Mouse (Mus musculus) CH12.LX (cell line): Measurements from ENCODE around the gene Ing4. TPM values are rescaled to one million over a fixed set of nuclear protein-coding genes. Genes with fewer than 3 reads are reported as not detected.

ENCODE experiments used
- DNase-seq: peaks from one replicate; pipeline ENCODE4 v3.0.0-alpha.2; 2013; ENCODE audit errors: extremely low read depth
- H3K27ac ChIP-seq: 2 replicates; pipeline ENCODE4 v1.5.1; 2012; ENCODE audit warnings: low read depth, mild to moderate bottlenecking, control low read depth, moderate library complexity; ENCODE audit not compliant: insufficient read depth
- H3K27me3 ChIP-seq: replicated peaks from 2 replicates; pipeline ENCODE3; 2012; ENCODE audit warnings: inconsistent platforms
- H3K36me3 ChIP-seq, 2 experiments: replicated peaks in 1 of 2; 2 replicates each; pipeline versions ENCODE3 to v1.6.1; 2012; ENCODE audit warnings: inconsistent platforms in 1 of 2, low read length in 1 of 2, mild to moderate bottlenecking in 1 of 2, mixed read lengths in 1 of 2, moderate library complexity in 1 of 2; ENCODE audit not compliant: control insufficient read depth in 1 of 2, insufficient read depth in 1 of 2
- H3K4me1 ChIP-seq, 2 experiments: 2 replicates each; pipeline ENCODE4 v1.6.1; 2012; ENCODE audit warnings: inconsistent platforms in 1 of 2, moderate library complexity in 1 of 2; ENCODE audit not compliant: insufficient read depth in 2 of 2, control insufficient read depth in 1 of 2
- H3K4me2 ChIP-seq: 2 replicates; pipeline ENCODE4 v1.6.1; 2012; ENCODE audit warnings: low read depth, mild to moderate bottlenecking, control low read depth; ENCODE audit not compliant: poor library complexity, insufficient read depth, severe bottlenecking
- H3K4me3 ChIP-seq, 3 experiments: fragments of 150-350 bp in 1 of 3; sonication (generic) in 1 of 3; replicated peaks in 1 of 3; 2 replicates each; pipeline versions ENCODE3 to v1.5.1; 2011 to 2012; ENCODE audit warnings: low read depth in 2 of 3, low read length in 2 of 3, mild to moderate bottlenecking in 2 of 3, moderate library complexity in 2 of 3, control low read depth in 1 of 3, improper control_type of control experiment in 1 of 3, inconsistent platforms in 1 of 3, mixed read lengths in 1 of 3; ENCODE audit not compliant: poor library complexity in 1 of 3
- H3K79me2 ChIP-seq: replicated peaks from 2 replicates; pipeline ENCODE4 v1.6.1; 2012; ENCODE audit warnings: mild to moderate bottlenecking, moderate library complexity; ENCODE audit not compliant: control insufficient read depth, poor library complexity, insufficient read depth, severe bottlenecking; ENCODE audit errors: extremely low read depth
- H3K9ac ChIP-seq: 2 replicates; pipeline ENCODE4 v1.6.1; 2012; ENCODE audit warnings: low read depth, mild to moderate bottlenecking, control low read depth, moderate library complexity; ENCODE audit not compliant: insufficient read depth
- H3K9me3 ChIP-seq: replicated peaks from 2 replicates; pipeline ENCODE3; 2012; ENCODE audit warnings: low read length, inconsistent platforms, mixed read lengths
- CHD1 ChIP-seq: IDR thresholded peaks from 2 replicates; pipeline ENCODE4 v1.6.1; 2012; ENCODE audit warnings: low read depth, low read length, improper control_type of control experiment, inconsistent platforms
- CHD2 ChIP-seq: IDR thresholded peaks from 2 replicates; pipeline ENCODE4 v1.6.1; 2011; ENCODE audit warnings: low read length, improper control_type of control experiment
- CTCF ChIP-seq, 2 experiments: IDR thresholded peaks in 1 of 2; conservative IDR thresholded peaks in 1 of 2; 2 replicates each; pipeline ENCODE4 v1.5.1; 2011 to 2012; ENCODE audit warnings: low read depth in 2 of 2, low read length in 2 of 2, improper control_type of control experiment in 1 of 2, inconsistent platforms in 1 of 2, mild to moderate bottlenecking in 1 of 2, moderate library complexity in 1 of 2
- E2F4 ChIP-seq: IDR thresholded peaks from 2 replicates; pipeline ENCODE4 v1.6.1; 2011; ENCODE audit warnings: low read depth, low read length, improper control_type of control experiment; ENCODE audit not compliant: insufficient replicate concordance
- ELF1 ChIP-seq: IDR thresholded peaks from 2 replicates; pipeline ENCODE4 v1.6.1; 2014; ENCODE audit warnings: low read depth, mild to moderate bottlenecking, inconsistent platforms, low read length, improper control_type of control experiment
- EP300 ChIP-seq: IDR thresholded peaks from 2 replicates; pipeline ENCODE4 v1.6.1; 2011; ENCODE audit warnings: low read length, improper control_type of control experiment
- ETS1 ChIP-seq: conservative IDR thresholded peaks from 2 replicates; pipeline ENCODE4 v1.6.1; 2012; ENCODE audit warnings: low read depth, mild to moderate bottlenecking, inconsistent platforms, low read length, improper control_type of control experiment, moderate library complexity
- GABPA ChIP-seq: IDR thresholded peaks from 2 replicates; pipeline ENCODE4 v1.6.1; 2012; ENCODE audit warnings: low read depth, low read length, improper control_type of control experiment, inconsistent platforms; ENCODE audit not compliant: insufficient replicate concordance
- HCFC1 ChIP-seq: IDR thresholded peaks from 2 replicates; pipeline ENCODE4 v1.6.1; 2012; ENCODE audit warnings: low read depth, mild to moderate bottlenecking, inconsistent platforms, low read length, improper control_type of control experiment
- JUND ChIP-seq: conservative IDR thresholded peaks from 2 replicates; pipeline ENCODE4 v1.6.1; 2011; ENCODE audit warnings: low read depth, low read length, improper control_type of control experiment
- KAT2A ChIP-seq: IDR thresholded peaks from 2 replicates; pipeline ENCODE4 v1.6.1; 2012; ENCODE audit warnings: low read length, improper control_type of control experiment, inconsistent platforms; ENCODE audit not compliant: insufficient replicate concordance
- MAZ ChIP-seq: IDR thresholded peaks from 2 replicates; pipeline ENCODE4 v1.6.1; 2012; ENCODE audit warnings: low read depth, mild to moderate bottlenecking, inconsistent platforms, low read length, improper control_type of control experiment, moderate library complexity
- MEF2A ChIP-seq: IDR thresholded peaks from 2 replicates; pipeline ENCODE4 v1.6.1; 2014; ENCODE audit warnings: low read depth, mild to moderate bottlenecking, inconsistent platforms, low read length, improper control_type of control experiment, borderline replicate concordance
- NELFE ChIP-seq: IDR thresholded peaks from 2 replicates; pipeline ENCODE4 v1.6.1; 2011; ENCODE audit warnings: low read depth, low read length, improper control_type of control experiment
- NRF1 ChIP-seq: IDR thresholded peaks from 2 replicates; pipeline ENCODE4 v1.6.1; 2014; ENCODE audit warnings: low read depth, mild to moderate bottlenecking, inconsistent platforms, low read length, improper control_type of control experiment, moderate library complexity
- PAX5 ChIP-seq: IDR thresholded peaks from 2 replicates; pipeline ENCODE4 v1.6.1; 2012; ENCODE audit warnings: low read length, inconsistent platforms, mixed read lengths
- POLR2A ChIP-seq: IDR thresholded peaks from 2 replicates; pipeline ENCODE4 v1.6.1; 2011; ENCODE audit warnings: low read depth, mild to moderate bottlenecking, improper control_type of control experiment, low read length
- RCOR1 ChIP-seq: conservative IDR thresholded peaks from 2 replicates; pipeline ENCODE4 v1.6.1; 2012; ENCODE audit warnings: low read depth, mild to moderate bottlenecking, inconsistent platforms, low read length, improper control_type of control experiment
- SIN3A ChIP-seq: IDR thresholded peaks from 2 replicates; pipeline ENCODE4 v1.6.1; 2012; ENCODE audit warnings: low read length, improper control_type of control experiment, inconsistent platforms
- SMC3 ChIP-seq: IDR thresholded peaks from 2 replicates; pipeline ENCODE4 v1.6.1; 2011; ENCODE audit warnings: low read depth, low read length, improper control_type of control experiment
- TBP ChIP-seq: conservative IDR thresholded peaks from 2 replicates; pipeline ENCODE4 v1.6.1; 2011; ENCODE audit warnings: low read depth, low read length, improper control_type of control experiment
- TCF12 ChIP-seq: IDR thresholded peaks from 2 replicates; pipeline ENCODE4 v1.6.1; 2014; ENCODE audit warnings: low read depth, mild to moderate bottlenecking, inconsistent platforms, low read length, improper control_type of control experiment
- USF2 ChIP-seq: conservative IDR thresholded peaks from 2 replicates; pipeline ENCODE4 v1.6.1; 2011; ENCODE audit warnings: low read depth, low read length, improper control_type of control experiment
- ZC3H11A ChIP-seq: IDR thresholded peaks from 2 replicates; pipeline ENCODE4 v1.6.1; 2012; ENCODE audit warnings: low read depth, mild to moderate bottlenecking, inconsistent platforms, low read length, improper control_type of control experiment
- ZKSCAN1 ChIP-seq: IDR thresholded peaks from 2 replicates; pipeline ENCODE4 v1.6.1; 2012; ENCODE audit warnings: low read depth, inconsistent platforms, low read length, improper control_type of control experiment, borderline replicate concordance
- ZMIZ1 ChIP-seq: IDR thresholded peaks from 2 replicates; pipeline ENCODE4 v1.6.1; 2012; ENCODE audit warnings: low read depth, mild to moderate bottlenecking, inconsistent platforms, low read length, improper control_type of control experiment
- ZNF384 ChIP-seq: IDR thresholded peaks from 2 replicates; pipeline ENCODE4 v1.6.1; 2012; ENCODE audit warnings: low read depth, low read length, improper control_type of control experiment, inconsistent platforms
- dilution Hi-C: fragments of 300-500 bp; cut with MboI; formaldehyde crosslinking; loops from 2 replicates; pipeline ENCODE4 v1.14.3; 2020; ENCODE audit warnings: low sequenced_read_pairs; ENCODE audit not compliant: extremely low pct_unique_long_range_greater_than_20kb, extremely low pct_ligation_motif_present
- in situ Hi-C: fragments of 300-500 bp; cut with MboI; formaldehyde crosslinking; loops from 3 replicates; pipeline ENCODE4 v1.14.3; 2019; ENCODE audit warnings: low sequenced_read_pairs, low pct_ligation_motif_present, low pct_unique_long_range_greater_than_20kb, mixed read lengths
- polyA plus RNA-seq: library from polyadenylated mRNA; unstranded; fragments of >175 nt; gene quantifications from 2 replicates; pipeline ENCODE4 v1.2.1, GENCODE M21; 2012; ENCODE audit warnings: low read depth; ENCODE audit not compliant: insufficient read length
- total RNA-seq, 2 experiments: library from RNA; depleted of rRNA; stranded (reverse); fragments of 300-350 nt in 1 of 2; fragments of >200 nt in 1 of 2; gene quantifications; 2 replicates each; pipeline ENCODE4 v1.2.3; 2012 to 2014

Ing4 gene
- total and polyA plus RNA-seq, 3 experiments: 21.3 to 31.3 (median 27.3) TPM

GRCm38 (mm10) chr6:125008586-125009128, 30.9 kb upstream of the Ing4 start (continued):
- TF ChIP-seq ZKSCAN1 (no peak), CHD1 (no peak), HCFC1 (peak; percentile 97), GABPA (peak; percentile 83; the same call in 1 of the 2 replicates), NELFE (peak; percentile 85), EP300 (no peak), SIN3A (peak; percentile 96), USF2 (no peak), CTCF (conservative IDR thresholded peaks at IDR 0.05 in 1 of 2, IDR thresholded peaks at IDR 0.05 in 1 of 2; ENCODE audit: low read depth in 2 of 2, low read length in 2 of 2) (no peak), ZMIZ1 (0 out of 2 replicates have a peak, but pooled peaks have one; percentile 16), MAZ (peak; percentile 95), TBP (peak; percentile 85), TCF12 (0 out of 2 replicates have a peak, but pooled peaks have one; percentile 49), CHD2 (peak; percentile 68), KAT2A (peak; percentile 97), ELF1 (peak; percentile 99), POLR2A (peak; percentile 80)

DNA sequence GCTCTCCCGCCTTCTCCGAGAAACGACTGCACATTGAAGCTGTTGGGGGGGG, 30.6 kb upstream of the Ing4 start, which contains the start of gene Zfp384:
TSS of gene Zfp384 (plus strand) at position 17 of the 52 bp plus-strand sequence.
- no peak for TF ChIP-seq NRF1
- no peak for TF ChIP-seq POLR2A
- no peak for TF ChIP-seq USF2
- no peak for TF ChIP-seq PAX5
- TF ChIP-seq JUND: no peak
- TF ChIP-seq CTCF (conservative IDR thresholded peaks at IDR 0.05 in 1 of 2, IDR thresholded peaks at IDR 0.05 in 1 of 2; ENCODE audit: low read depth in 2 of 2, low read length in 2 of 2): no peak
- no peak for TF ChIP-seq RCOR1
- no peak for TF ChIP-seq ZMIZ1
- TF ChIP-seq KAT2A: no peak
- no peak for TF ChIP-seq MEF2A
- no peak for TF ChIP-seq ZNF384
- no peak for TF ChIP-seq ETS1
- TF ChIP-seq ELF1: no peak
- no peak for TF ChIP-seq E2F4
- no peak for TF ChIP-seq GABPA
- TF ChIP-seq EP300: no peak
- no peak for TF ChIP-seq SMC3
- no peak for TF ChIP-seq ZC3H11A
- Histone ChIP-seq H3K4me3 (peak within 1 kb of the TSS; percentile 79 to 94 (median 79)), H3K27ac (peak within 1 kb of the TSS; percentile 70), H3K79me2 (peaks cover 32% of the 10 kb centered on the region), H3K4me1 (peaks cover 0 to 45% of the 10 kb centered on the region in 2 experiments; a peak in 2 of 4 replicates), H3K9ac (peak within 1 kb of the TSS; percentile 91), H3K9me3 (no peaks in the 10 kb centered on the region), H3K4me2 (peak within 1 kb of the TSS; percentile 71), H3K36me3 (peaks cover 20 to 29% of the 10 kb centered on the region in 2 experiments), H3K27me3 (no peaks in the 10 kb centered on the region)
- DNase-seq: no peak
- in situ Hi-C loops: no loop called here
- dilution Hi-C loops: no loop called here
